Mouse (Mus musculus) cerebellum, adult 2 months (tissue): ENCODE data around the gene Jph4.

Experiments used
- CTCF ChIP-seq: fragments of 200-500 bp; IDR thresholded peaks from 2 replicates; pipeline ENCODE4 v1.5.1; 2011; ENCODE audit warnings: low read depth, mild to moderate bottlenecking, control low read depth, low read length, moderate library complexity, borderline replicate concordance; ENCODE audit not compliant: insufficient read depth
- POLR2A ChIP-seq: fragments of 200-500 bp; IDR thresholded peaks from 2 replicates; pipeline ENCODE4 v1.6.1; 2011; ENCODE audit warnings: low read length, control low read depth, borderline replicate concordance; ENCODE audit not compliant: insufficient read depth

GRCm38 (mm10) chr14:55076224-55076623 lies 40.5 kb downstream of the Jph4 start:
- no peak for TF ChIP-seq CTCF
- TF ChIP-seq POLR2A, result no peak
